Mouse (Mus musculus) stomach, postnatal 0 days (tissue): ENCODE results near the gene Pard6a.

Experiments used
- CTCF ChIP-seq: IDR thresholded peaks from 2 replicates; pipeline ENCODE4 v1.5.1; 2016; ENCODE audit warnings: antibody characterized with exemption, low read depth, mild to moderate bottlenecking, moderate library complexity
- EP300 ChIP-seq: optimal IDR thresholded peaks from 2 replicates; pipeline ENCODE3; 2016; ENCODE audit warnings: antibody characterized with exemption

DNA sequence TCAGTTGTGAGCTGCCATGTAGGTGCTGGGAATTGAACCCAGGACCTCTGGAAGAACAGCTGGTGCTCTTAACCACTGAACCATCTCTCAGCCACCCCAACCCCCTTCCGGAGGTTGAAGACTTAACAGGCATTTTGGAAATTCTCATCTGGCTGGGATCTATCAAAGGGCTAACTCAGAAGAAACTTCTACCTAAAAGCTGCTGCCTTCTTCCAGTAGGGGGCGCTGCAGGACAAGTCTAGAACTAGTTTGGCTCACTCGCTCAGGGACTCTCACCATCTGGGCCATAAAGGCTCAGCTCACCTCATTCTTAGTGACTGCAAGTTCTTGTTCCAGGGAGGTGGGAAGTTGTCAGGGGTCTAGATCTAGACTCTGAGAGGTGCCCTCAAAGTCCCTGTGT, 13.2 kb downstream of the Pard6a start:
- TF ChIP-seq CTCF, result peak; percentile 92
- TF ChIP-seq EP300, result no peak
